Mouse (Mus musculus): ENCODE results near the gene Nxn.

DNA sequence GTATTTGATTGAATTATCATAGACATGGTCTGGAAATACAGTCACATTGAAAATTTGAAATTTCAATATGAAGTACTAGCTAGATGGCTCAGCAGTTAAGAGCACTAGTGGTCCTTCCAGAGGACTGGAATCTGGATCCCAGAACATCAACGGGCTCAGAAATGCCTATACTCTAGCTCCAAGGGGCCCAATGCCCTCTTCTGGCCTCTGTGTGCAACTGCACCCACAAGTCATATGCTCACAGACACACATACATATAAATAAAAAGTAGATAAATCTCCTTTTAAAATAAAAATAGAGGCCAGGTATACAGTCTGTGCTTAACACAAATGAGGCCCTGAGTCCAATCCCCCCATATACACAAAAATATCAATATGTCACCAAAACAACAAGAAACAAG lies 11.8 kb downstream of the Nxn start:
- TF ChIP-seq CTCF (IDR thresholded peaks at IDR 0.05; ENCODE audit: extremely low read depth, insufficient read depth, low read length) (no peak), POLR2A (IDR thresholded peaks at IDR 0.05; ENCODE audit: extremely low read depth, insufficient read depth, low read length) (no peak)

Measured in cortical plate, adult 2 months (tissue).